Mouse (Mus musculus): ENCODE data around the gene Hist1h2bk.

DNA sequence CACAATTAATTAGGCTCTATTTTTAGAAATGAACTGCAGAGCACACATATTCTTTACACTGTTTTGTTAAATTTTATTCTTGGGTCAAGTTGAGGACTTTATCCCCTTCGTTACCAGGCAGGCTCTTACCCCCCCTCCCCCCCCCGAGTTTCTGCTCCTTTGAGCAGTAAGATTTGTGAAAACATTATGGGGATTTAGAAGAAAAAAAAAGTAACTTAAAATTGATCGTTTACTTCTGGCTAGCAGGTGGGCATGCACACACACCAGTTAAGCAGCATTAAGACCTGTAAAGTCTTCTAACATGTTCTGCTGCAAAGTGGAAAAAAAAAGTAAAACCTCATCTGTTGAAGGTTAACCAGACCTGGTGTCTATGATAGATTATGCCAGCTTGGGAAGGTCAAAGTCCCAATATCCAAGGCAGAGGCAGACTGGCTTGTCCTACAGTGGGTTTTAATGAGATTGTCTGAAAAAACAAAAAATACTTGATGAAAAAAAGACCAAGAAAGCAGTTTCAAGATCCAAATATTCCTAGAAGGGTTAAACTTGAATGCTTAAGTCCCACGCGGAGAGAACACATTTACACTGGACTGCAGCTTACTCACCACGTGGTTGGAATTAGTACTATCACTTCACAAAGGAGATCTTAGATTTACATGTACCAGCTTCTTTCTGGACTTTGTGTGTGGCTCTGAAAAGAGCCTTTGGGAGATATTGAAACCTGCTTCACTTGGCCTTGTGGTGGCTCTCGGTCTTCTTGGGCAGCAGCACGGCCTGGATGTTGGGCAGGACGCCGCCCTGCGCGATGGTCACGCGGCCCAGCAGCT, 1.0 kb upstream of the Hist1h2bk start:
- TF ChIP-seq POLR2A (IDR thresholded peaks at IDR 0.05; ENCODE audit: insufficient read depth, low read depth, low read length): no peak
- TF ChIP-seq CTCF (IDR thresholded peaks at IDR 0.05; ENCODE audit: insufficient read depth, low read depth, low read length): no peak

All from olfactory bulb, adult 2 months (tissue).